Mouse (Mus musculus): ENCODE measurements around the gene Odf3b.

- TF ChIP-seq CHD2 (IDR thresholded peaks at IDR 0.05; ENCODE audit: low read depth, low read length) (no peak), MAFK (IDR thresholded peaks at IDR 0.05; ENCODE audit: insufficient read depth, low read depth, low read length) (no peak), HCFC1 (IDR thresholded peaks at IDR 0.05; ENCODE audit: borderline replicate concordance, insufficient read depth, low read length) (peak; percentile 33; the same call in 1 of the 2 replicates), ZNF384 (IDR thresholded peaks at IDR 0.05; ENCODE audit: low read depth, low read length) (no peak)
Measured at GRCm38 (mm10) chr15:89373027-89373761, 5.9 kb downstream of the Odf3b start.
